Mouse (Mus musculus) forebrain, embryonic 12.5 days (tissue): Measurements from ENCODE around the gene 2310022A10Rik. TPM values are rescaled to one million over a fixed set of nuclear protein-coding genes. Genes with fewer than 3 reads are reported as not detected.

Source experiments
- ATAC-seq: fragments of 200-750 bp; cut with Nextera tagmentation; 2 replicates; pipeline ENCODE4 v1.8.0; 2017; ENCODE audit warnings: moderate TSS enrichment; ENCODE audit not compliant: low FRiP score
- H3K27ac ChIP-seq: fragments of 300-500 bp; sonication (generic); 2 replicates; pipeline ENCODE4 v1.5.1; 2016; ENCODE audit warnings: mild to moderate bottlenecking
- H3K27me3 ChIP-seq: fragments of 300-500 bp; sonication (generic); 2 replicates; pipeline ENCODE4 v1.6.1; 2016; ENCODE audit warnings: mild to moderate bottlenecking
- H3K36me3 ChIP-seq: fragments of 300-500 bp; sonication (generic); replicated peaks from 2 replicates; pipeline ENCODE4 v1.6.1; 2016; ENCODE audit warnings: mild to moderate bottlenecking
- H3K4me1 ChIP-seq: fragments of 300-500 bp; sonication (generic); 2 replicates; pipeline ENCODE4 v1.6.1; 2016
- H3K4me2 ChIP-seq: fragments of 300-500 bp; sonication (generic); 2 replicates; pipeline ENCODE4 v1.6.1; 2016; ENCODE audit warnings: mild to moderate bottlenecking, moderate library complexity
- H3K4me3 ChIP-seq: fragments of 300-500 bp; sonication (generic); replicated peaks from 2 replicates; pipeline ENCODE4 v1.5.1; 2016; ENCODE audit warnings: mild to moderate bottlenecking
- H3K9ac ChIP-seq: fragments of 300-500 bp; sonication (generic); 2 replicates; pipeline ENCODE4 v1.6.1; 2016; ENCODE audit warnings: mild to moderate bottlenecking
- H3K9me3 ChIP-seq: fragments of 300-500 bp; sonication (generic); 2 replicates; pipeline ENCODE4 v1.6.1; 2016
- WGBS: fragments of 180-500 bp; shearing (Covaris S2); methylation state at CpG from one replicate; pipeline ENCODE4 v1.1.7; 2016; 5-methylcytosine and 5-hydroxymethylcytosine counted together
- polyA plus RNA-seq: library from polyadenylated mRNA; unstranded; fragments of >200 nt; fragmentation: Nextera tagmentation; extraction: Ambion mirVana; gene quantifications from 2 replicates; pipeline ENCODE4 v1.2.1, GENCODE M21; 2016

The 2310022A10Rik gene
- polyA plus RNA-seq, result 38.7 and 39.6 TPM in 2 replicates

DNA sequence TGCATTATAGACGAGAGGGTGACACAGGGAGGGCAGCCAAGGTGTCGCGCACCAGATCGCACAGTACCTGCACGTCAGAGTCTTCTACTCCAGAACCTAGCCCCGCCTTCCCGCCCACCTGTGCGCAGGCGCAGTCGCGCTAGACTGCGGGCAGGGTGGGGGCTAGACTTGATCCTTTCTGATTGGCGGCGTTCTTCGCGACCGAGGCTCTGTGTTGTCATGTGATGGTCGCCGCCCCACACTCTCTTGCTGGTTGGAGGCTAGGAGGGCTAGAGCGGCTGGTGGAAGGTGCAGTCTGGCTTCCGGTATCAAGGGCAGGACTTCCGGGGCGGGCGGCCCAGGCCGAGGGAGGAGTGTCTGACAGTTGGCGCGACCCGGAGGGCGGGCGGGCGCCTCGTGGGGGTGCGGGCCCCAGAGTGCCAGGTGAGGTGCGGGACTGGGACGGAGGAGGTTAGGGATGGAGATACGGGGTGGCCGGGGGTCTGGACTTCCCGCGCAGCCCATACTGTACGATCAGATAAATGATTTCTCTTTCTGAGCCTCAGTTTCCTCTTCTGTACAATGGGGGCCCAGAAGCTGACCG, at the start of gene 2310022A10Rik, which contains the start of gene Pld3:
TSS of gene 2310022A10Rik (plus strand) at position 303 of the 583 bp plus-strand sequence.
TSS of gene Pld3 (minus strand) at position 288 of the 583 bp plus-strand sequence.
- H3K9me3 ChIP-seq, result no peaks in the 10 kb centered on the region
- peak; percentile 99 for ATAC-seq
- peak within 1 kb of the TSS; percentile 65 for H3K4me2 ChIP-seq
- peak within 1 kb of the TSS; percentile 68 for H3K9ac ChIP-seq
- no peaks in the 10 kb centered on the region for H3K27me3 ChIP-seq
- H3K27ac ChIP-seq, result 0 out of 2 replicates have a peak within 1 kb of the TSS, but pooled peaks have one; percentile 21
- WGBS, result under 1% methylated on average over 39 of the region's 41 CpGs
- peak within 1 kb of the TSS; percentile 75 for H3K4me3 ChIP-seq
- peaks cover 13% of the 10 kb centered on the region for H3K36me3 ChIP-seq
- H3K4me1 ChIP-seq, result peaks cover 22% of the 10 kb centered on the region

DNA sequence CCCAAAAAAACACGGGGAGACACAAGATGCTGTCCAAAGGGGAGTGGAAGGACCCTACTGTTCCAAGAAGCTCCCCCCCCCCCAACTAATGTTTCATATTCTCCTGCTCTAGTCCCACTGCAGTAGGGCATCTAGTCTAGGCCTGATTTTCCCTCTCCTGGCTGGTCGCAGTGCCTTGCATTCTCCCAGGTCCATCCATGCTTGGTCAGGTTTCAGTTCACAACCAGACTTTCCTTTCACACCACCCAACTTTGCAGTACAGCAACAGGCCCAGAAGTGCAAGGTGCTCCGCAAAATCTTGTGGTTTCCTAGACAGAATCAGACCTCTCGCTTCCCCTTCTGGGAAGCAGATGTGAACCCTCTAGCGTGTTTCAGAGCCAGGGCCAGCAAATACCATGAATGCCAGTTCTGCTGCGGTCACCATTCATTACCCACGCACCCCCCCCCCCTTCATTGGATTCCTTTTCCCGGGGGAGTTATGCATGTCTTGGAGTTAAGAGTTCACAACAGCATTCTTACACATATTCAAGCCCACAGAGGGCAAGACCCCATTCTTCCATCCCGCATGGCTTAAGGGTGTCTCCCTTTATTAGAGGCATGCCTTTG, 46.2 kb upstream of the 2310022A10Rik start:
- 51% methylated on average over 9 of the region's 9 CpGs for WGBS
- ATAC-seq, result no peak
- peak overlapping the region; percentile 97 for H3K27ac ChIP-seq

GRCm38 (mm10) chr7:27507711-27508647, 45.1 kb upstream of the 2310022A10Rik start:
- Histone ChIP-seq H3K9ac (peak overlapping the region; percentile 68), H3K4me3 (peak overlapping the region; percentile 55), H3K27me3 (no peaks in the 10 kb centered on the region), H3K4me1 (peaks cover 13% of the 10 kb centered on the region), H3K36me3 (no peaks in the 10 kb centered on the region), H3K27ac (peak overlapping the region; percentile 97), H3K9me3 (no peaks in the 10 kb centered on the region), H3K4me2 (peak overlapping the region; percentile 64)
- peak; percentile 94 for ATAC-seq
- WGBS, result under 1% methylated on average over 54 of the region's 54 CpGs

More for the DNA sequence above, 46.2 kb upstream of the 2310022A10Rik start:
- Histone ChIP-seq H3K36me3 (no peaks in the 10 kb centered on the region), H3K4me3 (peak overlapping the region; percentile 55; the same call in 1 of the 2 replicates), H3K4me1 (peaks cover 13% of the 10 kb centered on the region), H3K27me3 (no peaks in the 10 kb centered on the region), H3K9me3 (no peaks in the 10 kb centered on the region), H3K4me2 (peak overlapping the region; percentile 64), H3K9ac (0 out of 2 replicates have a peak overlapping the region, but pooled peaks have one; percentile 68)

DNA sequence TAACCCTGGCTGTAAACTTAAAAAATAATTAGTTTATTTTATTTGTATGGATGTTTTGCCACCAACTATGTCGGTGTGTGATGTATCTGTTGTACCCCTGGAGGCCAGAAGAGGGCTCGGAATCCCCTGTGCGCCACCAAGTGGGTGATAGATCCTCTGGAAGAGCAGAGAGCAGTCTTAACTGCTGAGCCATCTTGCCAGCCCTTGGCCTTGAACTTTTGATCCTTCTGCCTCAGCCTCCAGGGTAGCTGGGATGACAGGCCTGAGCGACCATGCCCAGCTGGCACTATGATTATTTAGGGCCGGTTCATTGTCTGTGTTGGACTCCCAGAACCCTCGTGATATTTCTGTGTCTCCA, 44.4 kb upstream of the 2310022A10Rik start:
- H3K9ac ChIP-seq, result no peak overlapping the region
- H3K4me3 ChIP-seq, result peak overlapping the region; percentile 55

DNA sequence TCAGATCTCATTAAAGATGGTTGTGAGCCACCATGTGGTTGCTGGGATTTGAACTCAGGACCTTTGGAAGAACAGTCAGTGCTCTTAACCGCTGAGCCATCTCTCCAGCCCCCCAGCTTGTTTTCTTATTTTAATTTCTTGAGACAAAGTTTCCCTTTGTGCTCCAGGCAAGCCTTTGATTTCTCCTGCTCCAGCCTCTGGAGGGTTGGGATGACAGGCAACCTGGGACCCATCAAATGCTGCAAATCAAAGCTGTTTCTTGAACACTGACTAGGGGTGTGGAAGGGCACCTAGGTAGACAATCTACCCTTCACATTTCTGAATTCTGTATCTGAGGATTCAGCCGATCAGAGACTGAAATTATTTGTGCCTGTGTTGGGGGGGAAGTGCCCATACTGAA, 42.2 kb upstream of the 2310022A10Rik start:
- 76% methylated on average over 2 of the region's 2 CpGs for WGBS
- H3K9ac ChIP-seq, result no peak overlapping the region

More for the DNA sequence above, 44.4 kb upstream of the 2310022A10Rik start:
- H3K4me1 ChIP-seq, result peaks cover 13% of the 10 kb centered on the region
- peak; percentile 63 for ATAC-seq
- no peaks in the 10 kb centered on the region for H3K9me3 ChIP-seq
- no peaks in the 10 kb centered on the region for H3K27me3 ChIP-seq
- H3K27ac ChIP-seq, result peak overlapping the region; percentile 75
- peak overlapping the region; percentile 64 for H3K4me2 ChIP-seq
- no peaks in the 10 kb centered on the region for H3K36me3 ChIP-seq
- 24% methylated on average over 6 of the region's 6 CpGs for WGBS

DNA sequence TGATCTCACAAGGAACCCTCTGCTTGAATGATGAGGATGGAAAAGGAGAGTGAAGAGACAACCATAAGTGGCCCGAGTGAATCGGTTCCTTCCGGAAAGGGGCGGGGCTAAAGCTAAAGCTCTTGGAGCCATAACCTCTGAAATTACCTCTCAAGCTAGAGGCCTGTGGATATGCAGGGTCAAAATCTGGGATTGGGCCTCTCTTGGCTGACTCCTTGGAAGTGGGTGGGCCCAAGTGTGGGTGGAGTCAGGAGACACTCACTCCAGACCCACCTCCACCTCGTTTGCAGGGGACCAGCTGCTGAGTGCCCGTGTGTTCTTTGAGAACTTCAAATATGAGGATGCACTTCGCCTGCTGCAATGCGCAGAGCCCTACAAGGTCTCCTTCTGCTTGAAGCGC, 38.1 kb upstream of the 2310022A10Rik start:
- Histone ChIP-seq H3K4me2 (no peak overlapping the region), H3K36me3 (no peaks in the 10 kb centered on the region), H3K9me3 (no peaks in the 10 kb centered on the region), H3K9ac (no peak overlapping the region), H3K4me3 (no peak overlapping the region), H3K27ac (no peak overlapping the region), H3K27me3 (no peaks in the 10 kb centered on the region), H3K4me1 (no peaks in the 10 kb centered on the region)
- 79% methylated on average over 9 of the region's 9 CpGs for WGBS
- no peak for ATAC-seq

More for the DNA sequence above, 42.2 kb upstream of the 2310022A10Rik start:
- H3K4me3 ChIP-seq, result no peak overlapping the region
- peaks cover 13% of the 10 kb centered on the region for H3K4me1 ChIP-seq
- no peaks in the 10 kb centered on the region for H3K9me3 ChIP-seq
- no peaks in the 10 kb centered on the region for H3K27me3 ChIP-seq
- H3K27ac ChIP-seq, result no peak overlapping the region
- no peak overlapping the region for H3K4me2 ChIP-seq
- no peak for ATAC-seq
- H3K36me3 ChIP-seq, result no peaks in the 10 kb centered on the region

DNA sequence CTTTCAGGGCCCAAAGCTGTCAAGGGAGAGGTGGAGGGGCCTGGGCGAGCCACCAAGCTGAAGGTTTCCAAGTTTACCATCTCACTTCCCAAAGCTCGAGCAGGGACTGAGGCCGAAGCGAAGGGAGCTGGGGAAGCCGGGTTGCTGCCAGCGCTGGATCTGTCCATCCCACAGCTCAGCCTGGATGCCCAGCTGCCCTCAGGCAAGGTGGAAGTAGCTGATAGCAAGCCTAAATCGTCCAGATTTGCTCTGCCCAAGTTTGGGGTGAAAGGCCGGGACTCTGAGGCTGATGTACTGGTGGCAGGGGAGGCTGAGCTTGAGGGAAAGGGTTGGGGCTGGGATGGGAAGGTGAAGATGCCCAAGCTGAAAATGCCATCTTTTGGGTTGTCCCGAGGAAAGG, 34.7 kb upstream of the 2310022A10Rik start:
- ATAC-seq, result no peak
- Histone ChIP-seq H3K4me2 (no peak overlapping the region), H3K27me3 (no peaks in the 10 kb centered on the region), H3K4me3 (no peak overlapping the region), H3K27ac (no peak overlapping the region), H3K9me3 (no peaks in the 10 kb centered on the region), H3K4me1 (0 out of 2 replicates have a peak, but pooled peaks cover 4% of the 10 kb centered on the region), H3K9ac (no peak overlapping the region), H3K36me3 (no peaks in the 10 kb centered on the region)
- WGBS, result 88% methylated on average over 9 of the region's 9 CpGs

DNA sequence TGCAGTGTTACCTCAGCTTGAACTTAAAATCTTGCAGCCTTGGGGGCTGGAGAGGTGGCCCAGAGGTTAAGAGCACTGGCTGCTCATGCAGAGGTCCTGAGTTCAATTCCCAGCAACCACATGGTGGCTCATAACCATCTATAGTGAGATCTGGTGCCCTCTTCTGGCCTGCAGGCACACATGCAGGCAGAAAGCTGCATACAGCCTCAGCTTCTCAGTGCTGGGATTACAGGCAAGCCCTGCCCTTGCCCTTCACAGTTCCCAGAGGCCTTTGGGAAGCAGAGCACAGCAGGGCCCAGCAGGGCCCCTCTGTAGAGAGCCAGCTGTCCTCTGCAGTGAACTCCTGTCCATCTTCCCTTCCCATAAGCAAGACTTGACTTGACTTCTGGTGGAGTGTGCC, 32.9 kb upstream of the 2310022A10Rik start:
- Histone ChIP-seq H3K9ac (no peak overlapping the region), H3K4me1 (0 out of 2 replicates have a peak, but pooled peaks cover 4% of the 10 kb centered on the region), H3K27ac (no peak overlapping the region), H3K36me3 (no peaks in the 10 kb centered on the region), H3K4me2 (no peak overlapping the region), H3K9me3 (no peaks in the 10 kb centered on the region), H3K4me3 (no peak overlapping the region), H3K27me3 (no peaks in the 10 kb centered on the region)
- no peak for ATAC-seq

DNA sequence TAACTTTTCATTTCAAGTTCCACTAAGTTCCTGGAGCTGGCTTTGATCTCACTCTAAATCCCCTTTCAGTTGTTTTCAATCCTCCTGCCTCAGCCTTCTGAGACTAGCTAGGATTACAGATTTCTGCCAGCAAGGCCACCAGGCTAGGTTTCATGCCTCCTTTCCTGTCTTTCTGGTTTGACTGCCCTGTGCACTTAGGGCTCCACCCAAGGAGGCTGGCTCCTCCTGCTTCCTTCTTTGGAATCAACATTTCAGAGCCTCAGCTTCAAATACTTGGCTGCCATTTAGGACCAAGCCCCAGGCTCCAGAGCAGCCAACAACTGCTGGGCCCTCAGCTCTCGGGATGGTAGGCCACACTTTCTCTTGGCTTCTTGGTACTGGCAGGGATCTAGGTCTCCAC, 32.4 kb upstream of the 2310022A10Rik start:
- Histone ChIP-seq H3K9me3 (no peaks in the 10 kb centered on the region), H3K36me3 (no peaks in the 10 kb centered on the region), H3K4me3 (no peak overlapping the region), H3K27ac (no peak overlapping the region), H3K27me3 (no peaks in the 10 kb centered on the region), H3K4me1 (0 out of 2 replicates have a peak, but pooled peaks cover 4% of the 10 kb centered on the region), H3K4me2 (no peak overlapping the region), H3K9ac (no peak overlapping the region)
- no peak for ATAC-seq
- WGBS, result 91% methylated on average over 1 of the region's 1 CpGs

DNA sequence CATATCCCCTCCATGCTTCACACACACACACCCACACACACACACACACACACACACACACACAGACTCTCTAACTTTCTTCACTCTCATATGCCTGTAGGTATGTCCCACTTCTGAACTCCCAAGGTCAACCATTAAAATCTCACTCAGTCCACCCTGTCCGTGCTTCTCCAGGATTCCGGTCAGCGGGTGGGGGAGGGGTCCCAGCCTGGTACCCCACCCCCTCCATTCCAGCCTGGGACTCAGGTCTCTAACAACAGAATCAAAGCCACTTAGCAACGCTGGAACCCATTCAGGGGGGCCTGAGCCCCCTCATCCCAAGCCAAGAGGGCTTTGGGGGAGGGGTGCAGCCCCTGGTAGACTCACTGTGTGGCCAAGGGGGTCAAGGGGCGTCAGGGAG, 30.1 kb upstream of the 2310022A10Rik start, which contains the start of gene Hipk4:
TSS of gene Hipk4 (plus strand) at position 301 of the 400 bp plus-strand sequence.
- H3K27me3 ChIP-seq, result no peaks in the 10 kb centered on the region
- H3K36me3 ChIP-seq, result no peaks in the 10 kb centered on the region
- no peaks in the 10 kb centered on the region for H3K9me3 ChIP-seq
- no peak for ATAC-seq
- 61% methylated on average over 5 of the region's 5 CpGs for WGBS
- no peak within 1 kb of the TSS for H3K27ac ChIP-seq
- no peak within 1 kb of the TSS for H3K4me2 ChIP-seq
- H3K9ac ChIP-seq, result no peak within 1 kb of the TSS
- no peak within 1 kb of the TSS for H3K4me3 ChIP-seq
- H3K4me1 ChIP-seq, result 0 out of 2 replicates have a peak, but pooled peaks cover 4% of the 10 kb centered on the region

- no peak overlapping the region for H3K27ac ChIP-seq
- no peaks in the 10 kb centered on the region for H3K9me3 ChIP-seq
- no peaks in the 10 kb centered on the region for H3K27me3 ChIP-seq
- no peak overlapping the region for H3K4me3 ChIP-seq
- no peak for ATAC-seq
- H3K9ac ChIP-seq, result no peak overlapping the region
- 0 out of 2 replicates have a peak, but pooled peaks cover 4% of the 10 kb centered on the region for H3K4me1 ChIP-seq
- WGBS, result 98% methylated on average over 13 of the region's 13 CpGs
- no peak overlapping the region for H3K4me2 ChIP-seq
- H3K36me3 ChIP-seq, result no peaks in the 10 kb centered on the region
Observed at GRCm38 (mm10) chr7:27523805-27524204, 29.2 kb upstream of the 2310022A10Rik start.
